Mouse (Mus musculus): ENCODE results near the gene Mfsd12. TPM values are rescaled to one million over a fixed set of nuclear protein-coding genes. Genes with fewer than 3 reads are reported as not detected.

Mfsd12 gene
- total and polyA plus RNA-seq, 2 experiments from 2014 or later: 13.6 to 38.1 TPM

DNA sequence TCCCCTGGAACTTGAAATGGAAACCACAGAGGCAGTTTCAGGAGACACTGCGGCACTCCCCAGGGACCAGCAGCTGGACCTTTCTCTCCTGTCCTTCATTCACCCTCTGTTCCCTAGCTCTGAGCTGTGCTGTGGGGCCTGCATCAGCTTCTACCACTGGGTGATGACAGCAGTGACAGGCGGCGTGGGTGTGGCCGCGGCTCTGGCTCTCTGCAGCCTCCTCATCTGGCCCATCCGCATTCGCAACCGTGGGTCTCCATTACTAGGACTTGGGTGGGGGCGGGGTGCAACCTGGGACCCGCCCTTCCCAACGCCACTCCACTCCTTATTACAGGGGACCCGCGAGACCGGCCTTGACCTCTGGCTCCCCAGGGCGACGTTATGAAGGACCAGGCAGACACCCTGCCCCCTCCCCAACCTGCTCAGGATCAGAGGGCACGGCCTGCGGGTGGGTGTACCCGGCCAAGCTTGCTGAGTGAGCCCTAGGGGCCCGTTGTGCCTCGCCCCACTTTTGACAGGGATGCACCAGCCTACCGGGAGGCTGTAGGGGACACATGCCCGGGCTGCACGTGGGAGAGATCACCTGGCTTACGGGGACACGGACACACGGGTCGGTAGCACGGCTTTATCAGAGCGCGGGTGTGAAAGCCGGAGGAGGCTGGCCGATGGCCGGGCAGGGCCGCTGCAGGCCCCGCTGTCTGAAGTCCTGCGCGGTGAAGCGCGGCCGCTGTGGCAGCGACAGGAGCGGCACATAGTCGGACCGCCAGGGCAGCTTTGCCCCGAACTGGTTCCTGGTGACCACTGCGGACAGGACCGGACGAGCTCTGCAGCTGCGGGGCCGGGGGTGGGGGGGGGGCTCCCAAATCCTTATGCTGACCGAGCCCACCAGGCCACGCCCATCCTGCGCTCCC is 6.4 kb downstream of the Mfsd12 start:
- Histone ChIP-seq H3K4me3 (ENCODE audit: low read length) (peak overlapping the region; percentile 13; the same call in 1 of the 2 replicates), H3K4me2 (ENCODE audit: low read depth, low read length) (peak overlapping the region; percentile 43), H3K4me1 (ENCODE audit: insufficient read depth, low read length) (0 out of 2 replicates have a peak, but pooled peaks cover 5% of the 10 kb centered on the region), H3K36me3 (ENCODE audit: insufficient read depth, low read length) (peaks cover 21% of the 10 kb centered on the region), H3K9ac (replicated peaks; ENCODE audit: low read length) (0 out of 2 replicates have a peak overlapping the region, but pooled peaks have one; percentile 28), H3K27ac (no peak overlapping the region), H3K9me3 (ENCODE audit: low read length) (no peaks in the 10 kb centered on the region), H3K27me3 (ENCODE audit: insufficient read depth, low read length) (no peaks in the 10 kb centered on the region)
- DNase-seq (ENCODE audit: low spot score): no peak
- 17% methylated on average over 54 of the region's 54 CpGs for WGBS
- ATAC-seq: 0 out of 2 replicates have a peak, but pooled peaks have one; percentile 3
- TF ChIP-seq CTCF (IDR thresholded peaks at IDR 0.05; ENCODE audit: low read depth): no peak

DNA sequence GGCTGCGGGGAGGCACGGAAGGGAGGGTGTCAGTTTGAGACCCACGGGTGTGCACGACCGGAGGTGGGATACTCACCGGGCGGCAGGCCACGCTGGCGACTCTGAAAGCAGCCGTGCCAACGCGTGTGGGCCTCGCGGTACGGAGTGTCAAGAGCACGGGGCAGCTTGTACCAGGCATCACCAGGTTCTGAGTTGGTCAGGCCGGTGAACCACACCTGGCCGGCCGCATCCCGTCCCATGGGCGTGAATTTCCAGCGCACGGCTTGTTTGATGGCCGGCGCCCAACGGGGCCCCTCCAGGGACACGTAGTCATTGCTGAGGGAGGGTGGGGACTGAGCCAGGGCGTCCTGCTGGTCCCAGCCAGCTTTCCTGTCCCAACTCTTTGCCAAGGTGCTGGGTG is 7.4 kb downstream of the Mfsd12 start:
- no peak for ATAC-seq

DNA sequence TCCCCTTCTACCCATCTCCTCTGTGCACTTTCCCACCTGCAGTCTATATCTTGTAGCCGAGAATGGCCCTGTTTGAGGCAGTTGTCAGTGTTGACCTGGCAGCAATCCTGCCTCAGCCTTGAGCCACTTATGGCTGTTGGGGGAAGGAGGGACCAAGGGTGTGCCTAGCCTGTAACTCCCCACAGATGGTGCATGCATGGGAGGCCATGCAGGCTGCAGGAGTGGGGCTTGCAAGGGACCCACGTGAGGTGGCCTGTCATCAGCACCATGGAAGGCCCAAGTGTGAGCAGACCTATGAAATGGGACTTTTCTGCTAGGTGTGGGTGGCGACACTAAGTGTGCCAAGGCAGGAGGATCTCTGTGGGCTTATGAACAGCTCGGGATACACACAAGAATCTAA is 7.8 kb downstream of the Mfsd12 start:
- H3K4me3 ChIP-seq (ENCODE audit: low read length): no peak overlapping the region
- peaks cover 35% of the 10 kb centered on the region for H3K36me3 ChIP-seq (ENCODE audit: insufficient read depth, low read length)
- no peak for TF ChIP-seq CTCF (IDR thresholded peaks at IDR 0.05; ENCODE audit: low read depth)
- no peaks in the 10 kb centered on the region for H3K27me3 ChIP-seq (ENCODE audit: insufficient read depth, low read length)
- WGBS: 30% methylated on average over 4 of the region's 4 CpGs
- H3K4me2 ChIP-seq (ENCODE audit: low read depth, low read length): no peak overlapping the region
- ATAC-seq: no peak
- 0 out of 2 replicates have a peak, but pooled peaks cover 5% of the 10 kb centered on the region for H3K4me1 ChIP-seq (ENCODE audit: insufficient read depth, low read length)
- H3K9ac ChIP-seq (replicated peaks; ENCODE audit: low read length): no peak overlapping the region
- no peak overlapping the region for H3K27ac ChIP-seq
- H3K9me3 ChIP-seq (ENCODE audit: low read length): no peaks in the 10 kb centered on the region
- DNase-seq (ENCODE audit: low spot score): no peak

More for the DNA sequence above, 7.4 kb downstream of the Mfsd12 start:
- Histone ChIP-seq H3K36me3 (ENCODE audit: insufficient read depth, low read length) (peaks cover 31% of the 10 kb centered on the region), H3K27me3 (ENCODE audit: insufficient read depth, low read length) (no peaks in the 10 kb centered on the region), H3K4me1 (ENCODE audit: insufficient read depth, low read length) (0 out of 2 replicates have a peak, but pooled peaks cover 5% of the 10 kb centered on the region), H3K4me3 (ENCODE audit: low read length) (no peak overlapping the region), H3K9me3 (ENCODE audit: low read length) (no peaks in the 10 kb centered on the region), H3K4me2 (ENCODE audit: low read depth, low read length) (peak overlapping the region; percentile 43), H3K27ac (no peak overlapping the region), H3K9ac (replicated peaks; ENCODE audit: low read length) (no peak overlapping the region)
- no peak for DNase-seq (ENCODE audit: low spot score)
- WGBS: 19% methylated on average over 28 of the region's 28 CpGs
- TF ChIP-seq CTCF (IDR thresholded peaks at IDR 0.05; ENCODE audit: low read depth): no peak

GRCm38 (mm10) chr10:81365672-81366476 is 8.6 kb downstream of the Mfsd12 start, which contains the start of gene 4930404N11Rik:
TSS of gene 4930404N11Rik (minus strand) at chr10:81365816.
- Histone ChIP-seq H3K27ac (peak within 1 kb of the TSS; percentile 20; the same call in 1 of the 2 replicates), H3K9me3 (ENCODE audit: low read length) (no peaks in the 10 kb centered on the region), H3K4me1 (ENCODE audit: insufficient read depth, low read length) (0 out of 2 replicates have a peak, but pooled peaks cover 5% of the 10 kb centered on the region), H3K27me3 (ENCODE audit: insufficient read depth, low read length) (no peaks in the 10 kb centered on the region), H3K9ac (replicated peaks; ENCODE audit: low read length) (no peak within 1 kb of the TSS), H3K4me2 (ENCODE audit: low read depth, low read length) (no peak within 1 kb of the TSS), H3K4me3 (ENCODE audit: low read length) (no peak within 1 kb of the TSS), H3K36me3 (ENCODE audit: insufficient read depth, low read length) (peaks cover 43% of the 10 kb centered on the region)
- no peak for ATAC-seq
- TF ChIP-seq CTCF (IDR thresholded peaks at IDR 0.05; ENCODE audit: low read depth): no peak
- DNase-seq (ENCODE audit: low spot score): peak; percentile 12
- WGBS: 22% methylated on average over 12 of the region's 12 CpGs

GRCm38 (mm10) chr10:81366477-81367206 is 9.4 kb downstream of the Mfsd12 start:
- Histone ChIP-seq H3K9ac (replicated peaks; ENCODE audit: low read length) (no peak overlapping the region), H3K36me3 (ENCODE audit: insufficient read depth, low read length) (peaks cover 46% of the 10 kb centered on the region), H3K4me1 (ENCODE audit: insufficient read depth, low read length) (0 out of 2 replicates have a peak, but pooled peaks cover 5% of the 10 kb centered on the region), H3K4me3 (ENCODE audit: low read length) (no peak overlapping the region), H3K27ac (0 out of 2 replicates have a peak overlapping the region, but pooled peaks have one; percentile 20), H3K4me2 (ENCODE audit: low read depth, low read length) (no peak overlapping the region), H3K9me3 (ENCODE audit: low read length) (no peaks in the 10 kb centered on the region), H3K27me3 (ENCODE audit: insufficient read depth, low read length) (no peaks in the 10 kb centered on the region)
- TF ChIP-seq CTCF (IDR thresholded peaks at IDR 0.05; ENCODE audit: low read depth): no peak
- ATAC-seq (no peak), DNase-seq (ENCODE audit: low spot score) (no peak)
- WGBS: 66% methylated on average over 6 of the region's 6 CpGs

GRCm38 (mm10) chr10:81367207-81367495 is 9.9 kb downstream of the Mfsd12 start:
- Histone ChIP-seq H3K27ac (no peak overlapping the region), H3K9ac (replicated peaks; ENCODE audit: low read length) (no peak overlapping the region), H3K9me3 (ENCODE audit: low read length) (no peaks in the 10 kb centered on the region), H3K4me2 (ENCODE audit: low read depth, low read length) (no peak overlapping the region), H3K4me1 (ENCODE audit: insufficient read depth, low read length) (0 out of 2 replicates have a peak, but pooled peaks cover 5% of the 10 kb centered on the region), H3K4me3 (ENCODE audit: low read length) (no peak overlapping the region), H3K36me3 (ENCODE audit: insufficient read depth, low read length) (peaks cover 46% of the 10 kb centered on the region), H3K27me3 (ENCODE audit: insufficient read depth, low read length) (no peaks in the 10 kb centered on the region)
- DNase-seq (ENCODE audit: low spot score): no peak
- TF ChIP-seq CTCF (IDR thresholded peaks at IDR 0.05; ENCODE audit: low read depth): no peak
- 60% methylated on average over 6 of the region's 6 CpGs for WGBS
- ATAC-seq: no peak
